Mouse (Mus musculus) brain, embryonic 14.5 days (tissue): ENCODE data around the gene Gga1. TPM values are rescaled to one million over a fixed set of nuclear protein-coding genes. Genes with fewer than 3 reads are reported as not detected.
A peak's percentile ranks its signal among the peaks of the same experiment; 100 is the strongest.

Experiments
- DNase-seq: peaks from one replicate; pipeline ENCODE4 v3.0.0-alpha.2; 2011; ENCODE audit warnings: low read depth
- CTCF ChIP-seq: fragments of 200-500 bp; IDR thresholded peaks from 2 replicates; pipeline ENCODE4 v1.5.1; 2012; ENCODE audit warnings: inconsistent platforms, mild to moderate bottlenecking, moderate library complexity, borderline replicate concordance; ENCODE audit not compliant: insufficient read depth, insufficient read length; ENCODE audit errors: extremely low read depth
- POLR2A ChIP-seq: fragments of 200-500 bp; IDR thresholded peaks from 2 replicates; pipeline ENCODE4 v1.6.1; 2012; ENCODE audit warnings: mild to moderate bottlenecking, inconsistent platforms, borderline replicate concordance; ENCODE audit not compliant: poor library complexity, insufficient read depth, insufficient read length, severe bottlenecking; ENCODE audit errors: extremely low read depth
- polyA plus RNA-seq: library from polyadenylated mRNA; depleted of rRNA; stranded (reverse); fragments of >200 nt; gene quantifications from 2 replicates; pipeline ENCODE4 v1.2.3, GENCODE M21; 2012

Gga1 gene
- polyA plus RNA-seq, 1 experiment, result 76.1 TPM

- DNase-seq, result no peak
- TF ChIP-seq POLR2A (no peak), CTCF (no peak)
Observed at GRCm38 (mm10) chr15:78849485-78849884, 27.5 kb upstream of the Gga1 start.

GRCm38 (mm10) chr15:78850059-78850824 lies 26.7 kb upstream of the Gga1 start:
- no peak for TF ChIP-seq CTCF
- TF ChIP-seq POLR2A, result no peak
- DNase-seq, result no peak

- DNase-seq, result no peak
Observed at GRCm38 (mm10) chr15:78850944-78851343, 26.0 kb upstream of the Gga1 start.

GRCm38 (mm10) chr15:78851505-78852153 lies 25.4 kb upstream of the Gga1 start:
- TF ChIP-seq CTCF, result peak; percentile 93
- no peak for TF ChIP-seq POLR2A
- DNase-seq, result peak; percentile 90

More at GRCm38 (mm10) chr15:78850944-78851343, 26.0 kb upstream of the Gga1 start:
- no peak for TF ChIP-seq POLR2A
- TF ChIP-seq CTCF, result no peak

GRCm38 (mm10) chr15:78855303-78855965 lies 21.6 kb upstream of the Gga1 start, which contains the start of gene Lgals2:
TSS of gene Lgals2 (minus strand) at chr15:78855529.
- no peak for DNase-seq
- TF ChIP-seq CTCF (no peak), POLR2A (no peak)

- TF ChIP-seq CTCF, result no peak
- TF ChIP-seq POLR2A, result no peak
- DNase-seq, result no peak
Observed at GRCm38 (mm10) chr15:78857009-78857408, 20.0 kb upstream of the Gga1 start.

GRCm38 (mm10) chr15:78859311-78859710 lies 17.7 kb upstream of the Gga1 start:
- DNase-seq, result no peak
- no peak for TF ChIP-seq POLR2A
- no peak for TF ChIP-seq CTCF

GRCm38 (mm10) chr15:78859714-78860113 lies 17.3 kb upstream of the Gga1 start:
- no peak for DNase-seq
- TF ChIP-seq CTCF (no peak), POLR2A (no peak)

GRCm38 (mm10) chr15:78862280-78862679 lies 14.7 kb upstream of the Gga1 start:
- DNase-seq, result no peak
- TF ChIP-seq CTCF (no peak), POLR2A (no peak)

GRCm38 (mm10) chr15:78863154-78863553 lies 13.8 kb upstream of the Gga1 start:
- TF ChIP-seq CTCF (no peak), POLR2A (no peak)
- no peak for DNase-seq

- TF ChIP-seq CTCF (no peak), POLR2A (no peak)
- no peak for DNase-seq
Observed at GRCm38 (mm10) chr15:78863852-78864253, 13.1 kb upstream of the Gga1 start.

- DNase-seq, result peak; percentile 93
- TF ChIP-seq POLR2A (no peak), CTCF (no peak)
Observed at GRCm38 (mm10) chr15:78868398-78868797, 8.6 kb upstream of the Gga1 start.
